ENCODE assay signal across 8 mouse cellular contexts in the genomic region with DNA sequence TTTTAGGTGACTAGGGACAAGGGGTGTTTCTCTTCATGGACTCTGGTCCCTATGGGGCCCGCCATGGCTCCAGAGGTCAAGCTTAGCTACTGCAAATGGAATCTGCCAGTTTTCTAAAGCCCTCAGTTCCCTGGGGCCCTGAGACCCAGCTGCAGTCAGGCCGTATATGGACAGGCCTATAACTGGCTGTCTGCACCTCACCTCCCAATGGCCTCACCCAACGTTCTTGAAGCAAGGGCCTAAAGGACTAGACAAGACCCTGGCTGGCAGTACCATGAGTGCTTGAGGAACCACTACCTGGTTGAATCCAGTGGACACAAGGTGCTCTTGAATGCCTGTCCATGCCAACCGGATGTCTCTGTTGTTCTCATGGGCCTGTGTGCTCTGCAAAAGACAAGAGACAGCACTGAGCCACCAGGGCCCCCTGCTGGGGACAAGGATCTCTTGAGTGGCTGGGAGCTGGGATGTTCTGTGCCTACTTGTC. TPM values are rescaled to one million over a fixed set of nuclear protein-coding genes. Genes with fewer than 3 reads are reported as not detected.
DNase-seq lines count a peak whose midpoint lies in the region; ATAC-seq and TF ChIP-seq lines count a peak whose summit lies in the region.
"Had no signal": no experiment of that assay in that cellular context is flagged by ENCODE, and none has a peak within 500 bp of the region (broad histone marks: within the 10 kb centered on the region; RNA-seq: fewer than 3 reads in every experiment).

No protein-coding gene starts in this region.

- ATAC-seq in Patski: peak; percentile 17
- peak; percentile 83 for ATAC-seq in intestine, embryonic 16.5 days
- 0 out of 2 replicates have a peak, but pooled peaks have one; percentile 12 for ATAC-seq in liver, embryonic 15.5 days (ENCODE audit: insufficient read depth)

- WGBS in embryonic facial prominence, embryonic 10.5 days: 60% methylated on average over 4 of the region's 4 CpGs
- 50% methylated on average over 4 of the region's 4 CpGs for WGBS in intestine, embryonic 16.5 days
- WGBS in liver, embryonic 15.5 days (ENCODE audit: insufficient replicate concordance): 57% methylated on average over 4 of the region's 4 CpGs

- H3K4me3 ChIP-seq in embryonic facial prominence, embryonic 10.5 days: no peak overlapping the region
- H3K4me3 ChIP-seq in intestine, embryonic 16.5 days (ENCODE audit: low read length): no peak overlapping the region
- no peak overlapping the region for H3K4me3 ChIP-seq in liver, embryonic 15.5 days (replicated peaks)
- no peak overlapping the region for H3K4me3 ChIP-seq in testis, adult 2 months (ENCODE audit: control insufficient read depth, low read depth, low read length)
- H3K4me3 ChIP-seq: megakaryocyte, embryonic 14.5 days had no signal

- TF ChIP-seq POLR2A in testis, adult 2 months (IDR thresholded peaks at IDR 0.05; ENCODE audit: control insufficient read depth, low read depth, low read length): no peak

- peak overlapping the region; percentile 8; the same call in 1 of the 2 replicates for H3K4me2 ChIP-seq in intestine, embryonic 16.5 days (ENCODE audit: low read depth, low read length)
- no peak overlapping the region for H3K4me2 ChIP-seq in liver, embryonic 15.5 days

- peak overlapping the region; percentile 54 for H3K9ac ChIP-seq in intestine, embryonic 16.5 days (ENCODE audit: low read depth, low read length)
- H3K9ac ChIP-seq in liver, embryonic 15.5 days: no peak overlapping the region

- peaks cover 94% of the 10 kb centered on the region for H3K4me1 ChIP-seq in embryonic facial prominence, embryonic 10.5 days
- H3K4me1 ChIP-seq in intestine, embryonic 16.5 days (ENCODE audit: control insufficient read depth, insufficient read depth, low read length): peaks cover 55% of the 10 kb centered on the region
- peaks cover 20% of the 10 kb centered on the region for H3K4me1 ChIP-seq in liver, embryonic 15.5 days (replicated peaks)
- peaks cover 11% of the 10 kb centered on the region for H3K4me1 ChIP-seq in testis, adult 2 months (ENCODE audit: control insufficient read depth, insufficient read depth, low read length)

- H3K27me3 ChIP-seq in Patski: no peaks in the 10 kb centered on the region
- no peaks in the 10 kb centered on the region for H3K27me3 ChIP-seq in embryonic facial prominence, embryonic 10.5 days (replicated peaks; ENCODE audit: low read depth, poor library complexity, severe bottlenecking)
- H3K27me3 ChIP-seq in intestine, embryonic 16.5 days (replicated peaks; ENCODE audit: control insufficient read depth, insufficient read depth, low read length): no peaks in the 10 kb centered on the region
- no peaks in the 10 kb centered on the region for H3K27me3 ChIP-seq in liver, embryonic 15.5 days
- no peaks in the 10 kb centered on the region for H3K27me3 ChIP-seq in testis, adult 2 months (ENCODE audit: control insufficient read depth, insufficient read depth, low read length)
- H3K27me3 ChIP-seq: megakaryocyte, embryonic 14.5 days had no signal

- no peaks in the 10 kb centered on the region for H3K9me3 ChIP-seq in embryonic facial prominence, embryonic 10.5 days
- no peaks in the 10 kb centered on the region for H3K9me3 ChIP-seq in intestine, embryonic 16.5 days (ENCODE audit: control insufficient read depth, low read length)
- H3K9me3 ChIP-seq in liver, embryonic 15.5 days (replicated peaks): no peaks in the 10 kb centered on the region
- H3K9me3 ChIP-seq: megakaryocyte, embryonic 14.5 days had no signal

- H3K36me3 ChIP-seq in embryonic facial prominence, embryonic 10.5 days (replicated peaks): peaks cover 51% of the 10 kb centered on the region
- H3K36me3 ChIP-seq in intestine, embryonic 16.5 days (ENCODE audit: control insufficient read depth, insufficient read depth, low read length): peaks cover 4% of the 10 kb centered on the region; the same call in 1 of the 2 replicates
- peaks cover 21% of the 10 kb centered on the region; the same call in 1 of the 2 replicates for H3K36me3 ChIP-seq in liver, embryonic 15.5 days (replicated peaks)
- H3K36me3 ChIP-seq in testis, adult 2 months (ENCODE audit: control insufficient read depth, insufficient read depth, low read length): no peaks in the 10 kb centered on the region

- CTCF ChIA-PET in Patski (lab: Charles Lee): interaction anchor here (0.6 to 6.8 kb wide), 8 partner anchors 10 to 48 kb away, joined by 3 to 83 read pairs (median 12); a partner anchor contains a TSS

- TF ChIP-seq CTCF in Patski (IDR thresholded peaks at IDR 0.05): no peak
- peak; percentile 28; the same call in 1 of the 2 replicates for TF ChIP-seq CTCF in testis, adult 2 months (IDR thresholded peaks at IDR 0.05; ENCODE audit: control insufficient read depth, insufficient read depth, insufficient replicate concordance, low read depth, low read length)

- POLR2A ChIA-PET in Patski (lab: Charles Lee): interaction anchor here (1.1 to 4.8 kb wide), 5 partner anchors 13 to 81 kb away, joined by 3 to 28 read pairs (median 6); a partner anchor contains a TSS

- peak overlapping the region; percentile 89 for H3K27ac ChIP-seq in embryonic facial prominence, embryonic 10.5 days (replicated peaks)
- peak overlapping the region; percentile 72 for H3K27ac ChIP-seq in intestine, embryonic 16.5 days (ENCODE audit: low read length)
- H3K27ac ChIP-seq in liver, embryonic 15.5 days (replicated peaks): 0 out of 2 replicates have a peak overlapping the region, but pooled peaks have one; percentile 7
- H3K27ac ChIP-seq in testis, adult 2 months (ENCODE audit: control insufficient read depth, insufficient read depth, low read depth, low read length): no peak overlapping the region

- DNase-seq in Patski (ENCODE audit: low read depth, low spot score): no peak
- DNase-seq in embryonic facial prominence, embryonic 10.5 days (ENCODE audit: low spot score): peak; percentile 34
- DNase-seq in neural tube, embryonic 10.5 days (ENCODE audit: extremely low spot score, low spot score): no peak
- no peak for DNase-seq in urinary bladder, adult 2 months (ENCODE audit: low spot score)

- in situ Hi-C loops in Patski (cut with MboI; ENCODE audit: low pct_unique_long_range_greater_than_20kb): no loop called here

RNA-seq across cellular contexts. Expression of a gene that starts 15.5 kb away (rescaled TPM):
- 84.4 TPM for polyA plus RNA-seq in Patski (2021)
- 66.6 and 66.7 TPM in 2 replicates for polyA plus RNA-seq in embryonic facial prominence, embryonic 10.5 days (2016; fragmentation: Nextera tagmentation; extraction: Ambion mirVana)
- polyA plus RNA-seq in intestine, embryonic 16.5 days (2015; fragmentation: Nextera tagmentation; extraction: Ambion mirVana): 90.5 and 92.5 TPM in 2 replicates
- polyA plus RNA-seq in liver, embryonic 15.5 days (2015; fragmentation: Nextera tagmentation; extraction: Ambion mirVana): 45.7 and 50.1 TPM in 2 replicates
- polyA plus RNA-seq in testis, adult 2 months (2012; rRNA removed): 26.7 and 28.0 TPM in 2 replicates
- polyA plus RNA-seq in urinary bladder, adult 2 months (2012; rRNA removed): 36.6 and 37.9 TPM in 2 replicates

RNA-seq across cellular contexts. Expression of a gene that starts 15.6 kb away (rescaled TPM):
- 74.5 TPM for polyA plus RNA-seq in Patski (2021)
- 14.4 and 16.2 TPM in 2 replicates for polyA plus RNA-seq in embryonic facial prominence, embryonic 10.5 days (2016; fragmentation: Nextera tagmentation; extraction: Ambion mirVana)
- 13.5 and 13.6 TPM in 2 replicates for polyA plus RNA-seq in intestine, embryonic 16.5 days (2015; fragmentation: Nextera tagmentation; extraction: Ambion mirVana)
- polyA plus RNA-seq in liver, embryonic 15.5 days (2015; fragmentation: Nextera tagmentation; extraction: Ambion mirVana): 2.4 and 2.8 TPM in 2 replicates
- polyA plus RNA-seq in testis, adult 2 months (2012; rRNA removed): 13.5 and 15.9 TPM in 2 replicates
- polyA plus RNA-seq in urinary bladder, adult 2 months (2012; rRNA removed): 26.6 and 28.5 TPM in 2 replicates

RNA-seq across cellular contexts. Expression of a gene that starts 24.3 kb away (rescaled TPM):
- 28.4 TPM for polyA plus RNA-seq in Patski (2021)
- 23.3 and 23.9 TPM in 2 replicates for polyA plus RNA-seq in embryonic facial prominence, embryonic 10.5 days (2016; fragmentation: Nextera tagmentation; extraction: Ambion mirVana)
- polyA plus RNA-seq in intestine, embryonic 16.5 days (2015; fragmentation: Nextera tagmentation; extraction: Ambion mirVana): 29.2 and 30.5 TPM in 2 replicates
- polyA plus RNA-seq in liver, embryonic 15.5 days (2015; fragmentation: Nextera tagmentation; extraction: Ambion mirVana): 10.5 and 13.1 TPM in 2 replicates
- 17.2 and 17.4 TPM in 2 replicates for polyA plus RNA-seq in testis, adult 2 months (2012; rRNA removed)
- polyA plus RNA-seq in urinary bladder, adult 2 months (2012; rRNA removed): 32.6 and 33.5 TPM in 2 replicates

RNA-seq across cellular contexts. Expression of a gene that starts 30.5 kb away (rescaled TPM):
- polyA plus RNA-seq in Patski (2021): 57.2 TPM
- 92.6 and 97.5 TPM in 2 replicates for polyA plus RNA-seq in embryonic facial prominence, embryonic 10.5 days (2016; fragmentation: Nextera tagmentation; extraction: Ambion mirVana)
- 79.4 and 86.8 TPM in 2 replicates for polyA plus RNA-seq in intestine, embryonic 16.5 days (2015; fragmentation: Nextera tagmentation; extraction: Ambion mirVana)
- 41.1 and 53.2 TPM in 2 replicates for polyA plus RNA-seq in liver, embryonic 15.5 days (2015; fragmentation: Nextera tagmentation; extraction: Ambion mirVana)
- 104 and 114 TPM in 2 replicates for polyA plus RNA-seq in testis, adult 2 months (2012; rRNA removed)
- polyA plus RNA-seq in urinary bladder, adult 2 months (2012; rRNA removed): 57.5 and 64.8 TPM in 2 replicates

Comparison
In these comparisons a context has a peak if more than half of its experiments do, and no peak if none do; other contexts are left out.
1. ATAC-seq: peak in every context shown above with its lines; median percentile 83 in intestine, embryonic 16.5 days; 17 in Patski; 12 in liver, embryonic 15.5 days.